Mouse (Mus musculus): ENCODE data around the gene Galk2. TPM values are rescaled to one million over a fixed set of nuclear protein-coding genes. Genes with fewer than 3 reads are reported as not detected.

The Galk2 gene
- polyA plus RNA-seq, 1 experiment from 2014 or later: 37.3 TPM

- WGBS: 76% methylated on average over 3 of the region's 3 CpGs
- H3K36me3 ChIP-seq (replicated peaks; ENCODE audit: control insufficient read depth, insufficient read depth, low read depth, low read length): no peaks in the 10 kb centered on the region
- H3K9ac ChIP-seq (replicated peaks; ENCODE audit: low read length): no peak overlapping the region
- H3K4me3 ChIP-seq (ENCODE audit: low read depth, low read length): no peak overlapping the region
- H3K9me3 ChIP-seq (replicated peaks; ENCODE audit: control insufficient read depth, low read length): no peaks in the 10 kb centered on the region
- H3K4me2 ChIP-seq (ENCODE audit: low read depth, low read length): no peak overlapping the region
- DNase-seq (ENCODE audit: low spot score) (no peak), ATAC-seq (replicated peaks; ENCODE audit: insufficient number of reproducible peaks, low FRiP score, low TSS enrichment, low read depth) (no peak)
- no peaks in the 10 kb centered on the region for H3K4me1 ChIP-seq (ENCODE audit: control insufficient read depth, insufficient read depth, low read length)
- H3K27ac ChIP-seq (replicated peaks; ENCODE audit: low read depth, low read length): no peak overlapping the region
- H3K27me3 ChIP-seq (ENCODE audit: control insufficient read depth, insufficient read depth, low read length): no peaks in the 10 kb centered on the region
These were observed 9.4 kb downstream of the Galk2 start for GRCm38 (mm10) chr2:125868301-125868700.

DNA sequence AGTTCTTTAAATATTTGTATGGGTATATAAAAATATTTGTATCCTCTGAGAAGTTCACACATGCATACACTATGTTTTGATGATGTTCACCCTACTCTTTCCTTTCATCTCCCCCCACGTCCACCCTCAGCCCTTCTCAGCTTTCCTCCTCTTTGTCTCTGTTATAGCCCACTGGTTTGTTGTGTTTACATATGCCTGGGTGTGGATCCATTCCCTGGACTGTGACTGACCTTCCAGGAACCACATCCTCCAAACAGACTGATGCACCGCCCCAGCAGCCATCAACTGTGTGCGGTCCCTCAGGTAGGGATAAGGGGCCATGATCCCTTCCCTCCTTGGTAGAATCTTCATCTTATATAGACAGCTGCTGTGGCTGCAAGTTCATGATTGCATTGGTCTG lies 11.2 kb downstream of the Galk2 start:
- Histone ChIP-seq H3K4me3 (ENCODE audit: low read depth, low read length) (no peak overlapping the region), H3K27me3 (ENCODE audit: control insufficient read depth, insufficient read depth, low read length) (no peaks in the 10 kb centered on the region), H3K27ac (replicated peaks; ENCODE audit: low read depth, low read length) (no peak overlapping the region), H3K36me3 (replicated peaks; ENCODE audit: control insufficient read depth, insufficient read depth, low read depth, low read length) (no peaks in the 10 kb centered on the region), H3K9me3 (replicated peaks; ENCODE audit: control insufficient read depth, low read length) (no peaks in the 10 kb centered on the region), H3K4me1 (ENCODE audit: control insufficient read depth, insufficient read depth, low read length) (no peaks in the 10 kb centered on the region), H3K4me2 (ENCODE audit: low read depth, low read length) (no peak overlapping the region), H3K9ac (replicated peaks; ENCODE audit: low read length) (no peak overlapping the region)
- WGBS: 73% methylated on average over 3 of the region's 3 CpGs
- DNase-seq (ENCODE audit: low spot score) (no peak), ATAC-seq (replicated peaks; ENCODE audit: insufficient number of reproducible peaks, low FRiP score, low TSS enrichment, low read depth) (no peak)

DNA sequence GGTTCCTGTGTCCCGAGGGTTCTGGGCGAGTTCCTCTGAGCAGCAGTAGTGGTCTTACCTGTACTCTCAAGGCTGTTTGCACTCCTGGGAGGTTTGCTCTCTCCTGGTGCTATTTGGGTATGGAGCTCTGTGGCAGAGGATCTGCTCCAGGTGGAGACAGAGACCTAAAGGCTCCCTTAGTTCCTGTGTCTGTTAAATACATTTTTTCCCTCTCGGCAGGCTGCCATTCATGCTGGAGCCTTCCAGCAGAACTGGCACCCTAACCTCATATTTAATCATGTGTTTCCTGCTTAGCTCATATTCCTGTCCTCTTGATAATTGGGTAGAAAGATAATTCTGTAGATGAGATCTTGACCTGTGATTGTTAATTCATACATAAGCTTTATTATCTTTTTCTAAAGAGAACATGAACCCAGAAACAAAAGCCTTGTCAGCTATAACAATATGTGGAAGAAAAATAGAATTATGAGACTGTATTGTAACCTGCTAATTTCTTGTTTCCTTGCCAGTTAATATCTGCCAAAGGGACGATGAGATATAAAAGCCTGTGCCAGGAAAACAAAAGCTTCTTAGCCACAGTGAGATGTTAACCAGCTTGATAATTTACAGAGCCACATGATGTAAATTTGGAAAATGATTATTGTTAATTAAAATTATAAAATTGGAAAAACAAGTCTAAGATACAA lies 27.1 kb downstream of the Galk2 start:
- no peaks in the 10 kb centered on the region for H3K9me3 ChIP-seq (replicated peaks; ENCODE audit: control insufficient read depth, low read length)
- WGBS: 86% methylated on average over 4 of the region's 4 CpGs
- H3K4me3 ChIP-seq (ENCODE audit: low read depth, low read length): no peak overlapping the region
- ATAC-seq (replicated peaks; ENCODE audit: insufficient number of reproducible peaks, low FRiP score, low TSS enrichment, low read depth) (no peak), DNase-seq (ENCODE audit: low spot score) (no peak)
- no peaks in the 10 kb centered on the region for H3K4me1 ChIP-seq (ENCODE audit: control insufficient read depth, insufficient read depth, low read length)
- no peaks in the 10 kb centered on the region for H3K27me3 ChIP-seq (ENCODE audit: control insufficient read depth, insufficient read depth, low read length)
- H3K4me2 ChIP-seq (ENCODE audit: low read depth, low read length): no peak overlapping the region
- no peak overlapping the region for H3K27ac ChIP-seq (replicated peaks; ENCODE audit: low read depth, low read length)
- no peak overlapping the region for H3K9ac ChIP-seq (replicated peaks; ENCODE audit: low read length)
- H3K36me3 ChIP-seq (replicated peaks; ENCODE audit: control insufficient read depth, insufficient read depth, low read depth, low read length): no peaks in the 10 kb centered on the region

GRCm38 (mm10) chr2:125893096-125893495 lies 34.2 kb downstream of the Galk2 start:
- H3K4me2 ChIP-seq (ENCODE audit: low read depth, low read length): no peak overlapping the region
- no peaks in the 10 kb centered on the region for H3K4me1 ChIP-seq (ENCODE audit: control insufficient read depth, insufficient read depth, low read length)
- H3K36me3 ChIP-seq (replicated peaks; ENCODE audit: control insufficient read depth, insufficient read depth, low read depth, low read length): no peaks in the 10 kb centered on the region
- no peak overlapping the region for H3K4me3 ChIP-seq (ENCODE audit: low read depth, low read length)
- no peaks in the 10 kb centered on the region for H3K9me3 ChIP-seq (replicated peaks; ENCODE audit: control insufficient read depth, low read length)
- peak; percentile 59 for DNase-seq (ENCODE audit: low spot score)
- no peak overlapping the region for H3K9ac ChIP-seq (replicated peaks; ENCODE audit: low read length)
- no peak overlapping the region for H3K27ac ChIP-seq (replicated peaks; ENCODE audit: low read depth, low read length)
- no peak for ATAC-seq (replicated peaks; ENCODE audit: insufficient number of reproducible peaks, low FRiP score, low TSS enrichment, low read depth)
- no peaks in the 10 kb centered on the region for H3K27me3 ChIP-seq (ENCODE audit: control insufficient read depth, insufficient read depth, low read length)
- WGBS: 41% methylated on average over 6 of the region's 6 CpGs

GRCm38 (mm10) chr2:125895099-125895498 lies 36.2 kb downstream of the Galk2 start:
- H3K27me3 ChIP-seq (ENCODE audit: control insufficient read depth, insufficient read depth, low read length): no peaks in the 10 kb centered on the region
- H3K4me1 ChIP-seq (ENCODE audit: control insufficient read depth, insufficient read depth, low read length): no peaks in the 10 kb centered on the region
- no peaks in the 10 kb centered on the region for H3K36me3 ChIP-seq (replicated peaks; ENCODE audit: control insufficient read depth, insufficient read depth, low read depth, low read length)
- WGBS: 81% methylated on average over 4 of the region's 4 CpGs
- H3K4me3 ChIP-seq (ENCODE audit: low read depth, low read length): no peak overlapping the region
- no peak overlapping the region for H3K9ac ChIP-seq (replicated peaks; ENCODE audit: low read length)
- H3K4me2 ChIP-seq (ENCODE audit: low read depth, low read length): no peak overlapping the region
- no peaks in the 10 kb centered on the region for H3K9me3 ChIP-seq (replicated peaks; ENCODE audit: control insufficient read depth, low read length)
- DNase-seq (ENCODE audit: low spot score) (no peak), ATAC-seq (replicated peaks; ENCODE audit: insufficient number of reproducible peaks, low FRiP score, low TSS enrichment, low read depth) (no peak)
- no peak overlapping the region for H3K27ac ChIP-seq (replicated peaks; ENCODE audit: low read depth, low read length)

GRCm38 (mm10) chr2:125896355-125896754 lies 37.4 kb downstream of the Galk2 start:
- Histone ChIP-seq H3K4me1 (ENCODE audit: control insufficient read depth, insufficient read depth, low read length) (no peaks in the 10 kb centered on the region), H3K27ac (replicated peaks; ENCODE audit: low read depth, low read length) (no peak overlapping the region), H3K9ac (replicated peaks; ENCODE audit: low read length) (no peak overlapping the region), H3K27me3 (ENCODE audit: control insufficient read depth, insufficient read depth, low read length) (no peaks in the 10 kb centered on the region), H3K4me2 (ENCODE audit: low read depth, low read length) (no peak overlapping the region), H3K4me3 (ENCODE audit: low read depth, low read length) (no peak overlapping the region), H3K9me3 (replicated peaks; ENCODE audit: control insufficient read depth, low read length) (no peaks in the 10 kb centered on the region), H3K36me3 (replicated peaks; ENCODE audit: control insufficient read depth, insufficient read depth, low read depth, low read length) (no peaks in the 10 kb centered on the region)
- ATAC-seq (replicated peaks; ENCODE audit: insufficient number of reproducible peaks, low FRiP score, low TSS enrichment, low read depth): no peak
- WGBS: 90% methylated on average over 3 of the region's 3 CpGs
- no peak for DNase-seq (ENCODE audit: low spot score)

GRCm38 (mm10) chr2:125900797-125901410 lies 42.0 kb downstream of the Galk2 start:
- Histone ChIP-seq H3K4me1 (ENCODE audit: control insufficient read depth, insufficient read depth, low read length) (no peaks in the 10 kb centered on the region), H3K27ac (replicated peaks; ENCODE audit: low read depth, low read length) (no peak overlapping the region), H3K27me3 (ENCODE audit: control insufficient read depth, insufficient read depth, low read length) (no peaks in the 10 kb centered on the region), H3K9me3 (replicated peaks; ENCODE audit: control insufficient read depth, low read length) (no peaks in the 10 kb centered on the region), H3K9ac (replicated peaks; ENCODE audit: low read length) (no peak overlapping the region), H3K36me3 (replicated peaks; ENCODE audit: control insufficient read depth, insufficient read depth, low read depth, low read length) (no peaks in the 10 kb centered on the region), H3K4me2 (ENCODE audit: low read depth, low read length) (no peak overlapping the region), H3K4me3 (ENCODE audit: low read depth, low read length) (no peak overlapping the region)
- WGBS: 87% methylated on average over 6 of the region's 6 CpGs
- DNase-seq (ENCODE audit: low spot score) (no peak), ATAC-seq (replicated peaks; ENCODE audit: insufficient number of reproducible peaks, low FRiP score, low TSS enrichment, low read depth) (no peak)

- WGBS: 87% methylated on average over 3 of the region's 3 CpGs
- no peak for DNase-seq (ENCODE audit: low spot score)
- Histone ChIP-seq H3K27ac (replicated peaks; ENCODE audit: low read depth, low read length) (no peak overlapping the region), H3K4me2 (ENCODE audit: low read depth, low read length) (no peak overlapping the region), H3K4me1 (ENCODE audit: control insufficient read depth, insufficient read depth, low read length) (no peaks in the 10 kb centered on the region), H3K36me3 (replicated peaks; ENCODE audit: control insufficient read depth, insufficient read depth, low read depth, low read length) (no peaks in the 10 kb centered on the region), H3K4me3 (ENCODE audit: low read depth, low read length) (no peak overlapping the region), H3K9me3 (replicated peaks; ENCODE audit: control insufficient read depth, low read length) (no peaks in the 10 kb centered on the region), H3K27me3 (ENCODE audit: control insufficient read depth, insufficient read depth, low read length) (no peaks in the 10 kb centered on the region), H3K9ac (replicated peaks; ENCODE audit: low read length) (no peak overlapping the region)
- no peak for ATAC-seq (replicated peaks; ENCODE audit: insufficient number of reproducible peaks, low FRiP score, low TSS enrichment, low read depth)
These were observed 42.5 kb downstream of the Galk2 start for GRCm38 (mm10) chr2:125901426-125901825.

Data from embryonic facial prominence, embryonic 11.5 days (tissue).